Mouse (Mus musculus) stomach, embryonic 15.5 days (tissue): ENCODE measurements at regions not wholly inside any gene's neighbourhood (a gene's known extent, or its start where the extent isn't known, plus 50 kb on each side); places are given as distances from the start of the nearest gene placed in this dataset.
"Not testable (repeated sequence)": the region's sequence is repeated elsewhere in the genome, so short reads cannot be mapped to it uniquely, and the experiment has no call there.

Experiments
- ATAC-seq: fragments of 200-750 bp; cut with Nextera tagmentation; 2 replicates; pipeline ENCODE4 v1.8.0; 2017; ENCODE audit warnings: low read depth, moderate number of reproducible peaks, moderate TSS enrichment; ENCODE audit not compliant: insufficient read depth, low FRiP score
- H3K27ac ChIP-seq: fragments of 300-500 bp; sonication (generic); 2 replicates; pipeline ENCODE4 v1.5.1; 2015; ENCODE audit warnings: mild to moderate bottlenecking, inconsistent platforms
- H3K27me3 ChIP-seq: fragments of 300-500 bp; sonication (generic); replicated peaks from 2 replicates; pipeline ENCODE4 v1.6.1; 2015; ENCODE audit warnings: inconsistent platforms
- H3K36me3 ChIP-seq: fragments of 300-500 bp; sonication (generic); 2 replicates; pipeline ENCODE4 v1.6.1; 2015; ENCODE audit warnings: inconsistent platforms
- H3K4me1 ChIP-seq: fragments of 300-500 bp; sonication (generic); 2 replicates; pipeline ENCODE4 v1.6.1; 2015; ENCODE audit warnings: inconsistent platforms
- H3K4me2 ChIP-seq: fragments of 300-500 bp; sonication (generic); 2 replicates; pipeline ENCODE4 v1.6.1; 2015; ENCODE audit warnings: mild to moderate bottlenecking, inconsistent platforms
- H3K4me3 ChIP-seq: fragments of 300-500 bp; sonication (generic); replicated peaks from 2 replicates; pipeline ENCODE4 v1.5.1; 2015; ENCODE audit warnings: inconsistent platforms
- H3K9ac ChIP-seq: fragments of 300-500 bp; sonication (generic); 2 replicates; pipeline ENCODE4 v1.6.1; 2015; ENCODE audit warnings: inconsistent platforms
- H3K9me3 ChIP-seq: fragments of 300-500 bp; sonication (generic); 2 replicates; pipeline ENCODE4 v1.6.1; 2016; ENCODE audit warnings: inconsistent platforms
- WGBS: fragments of 180-500 bp; shearing (Covaris S2); methylation state at CpG from one replicate; pipeline ENCODE4 v1.1.7; 2015; 5-methylcytosine and 5-hydroxymethylcytosine counted together

DNA sequence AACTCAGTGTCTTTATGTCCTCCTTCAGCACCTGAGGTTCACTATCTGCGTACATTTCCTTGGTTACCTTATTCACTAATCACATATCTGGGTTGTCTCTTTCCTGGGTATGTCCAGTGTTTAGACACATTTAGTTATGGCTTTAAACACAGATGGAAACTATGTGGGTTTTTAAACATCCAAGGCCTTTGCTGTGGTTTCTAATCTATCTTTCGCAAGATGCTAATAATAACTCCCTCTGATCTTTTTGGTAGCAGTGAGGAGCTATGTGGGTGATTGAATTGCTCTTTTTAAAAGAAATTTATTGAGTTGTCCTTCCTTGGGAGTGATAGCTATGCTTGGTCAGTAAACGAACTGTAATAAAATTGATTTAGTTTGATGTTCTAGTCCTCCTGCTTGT is 89.7 kb upstream of the Tars start:
- H3K9ac ChIP-seq: no peak overlapping the region
- no peaks in the 10 kb centered on the region for H3K9me3 ChIP-seq
- no peaks in the 10 kb centered on the region for H3K27me3 ChIP-seq
- no peaks in the 10 kb centered on the region for H3K36me3 ChIP-seq
- H3K4me2 ChIP-seq: no peak overlapping the region
- ATAC-seq: no peak
- 58% methylated on average over 3 of the region's 3 CpGs for WGBS
- no peak overlapping the region for H3K27ac ChIP-seq
- no peak overlapping the region for H3K4me3 ChIP-seq
- H3K4me1 ChIP-seq: no peaks in the 10 kb centered on the region

DNA sequence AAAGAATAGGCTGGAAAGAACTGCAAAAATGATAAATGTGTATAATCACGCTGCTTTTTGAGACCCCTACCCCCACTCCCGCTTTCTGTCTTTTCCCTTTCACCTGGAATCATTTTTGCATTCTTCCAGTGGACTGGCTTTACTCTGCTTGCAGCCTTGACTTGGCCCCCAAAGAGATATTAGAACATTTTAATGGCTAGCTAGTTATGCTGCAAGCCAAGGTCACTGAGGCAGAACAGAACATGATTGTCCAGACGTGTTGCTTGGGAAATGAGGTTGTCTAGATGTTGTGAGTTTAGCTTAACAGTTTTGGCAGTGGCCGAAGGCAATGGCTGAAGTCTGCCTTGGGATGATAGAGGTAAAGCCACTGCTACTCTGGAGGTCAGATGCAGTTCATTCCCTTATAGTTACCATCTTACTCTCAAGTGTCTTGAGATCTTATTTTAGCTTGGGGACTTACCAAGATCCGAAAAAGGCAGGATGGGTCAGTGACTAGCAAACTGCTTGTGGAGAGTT is 87.9 kb upstream of the Tars start:
- no peaks in the 10 kb centered on the region for H3K9me3 ChIP-seq
- no peak overlapping the region for H3K27ac ChIP-seq
- ATAC-seq: no peak
- H3K4me3 ChIP-seq: no peak overlapping the region
- H3K4me1 ChIP-seq: no peaks in the 10 kb centered on the region
- H3K4me2 ChIP-seq: no peak overlapping the region
- H3K36me3 ChIP-seq: no peaks in the 10 kb centered on the region
- 70% methylated on average over 5 of the region's 5 CpGs for WGBS
- H3K27me3 ChIP-seq: no peaks in the 10 kb centered on the region
- no peak overlapping the region for H3K9ac ChIP-seq

DNA sequence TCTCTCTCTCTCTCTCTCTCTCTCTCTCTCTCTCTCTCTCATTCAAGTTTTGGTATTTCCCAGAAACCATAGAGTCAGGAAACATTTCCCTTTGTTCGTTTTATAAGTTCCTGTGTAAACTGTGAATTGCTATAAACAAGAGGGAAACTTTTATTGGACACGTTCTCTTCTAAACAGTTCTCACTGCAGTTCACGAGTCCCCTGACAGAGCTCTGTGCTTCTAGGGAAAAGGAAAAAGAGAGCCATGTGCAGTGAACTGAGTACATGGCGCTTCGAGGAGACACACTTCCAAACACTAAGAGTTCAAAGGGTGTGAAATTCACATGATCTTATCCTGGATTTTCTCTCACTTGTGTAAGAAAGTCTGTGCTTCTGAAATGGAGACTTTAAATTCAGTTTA is 84.5 kb upstream of the Tars start:
- Histone ChIP-seq H3K9me3 (no peaks in the 10 kb centered on the region), H3K27ac (no peak overlapping the region), H3K9ac (no peak overlapping the region), H3K4me1 (no peaks in the 10 kb centered on the region), H3K27me3 (no peaks in the 10 kb centered on the region), H3K36me3 (no peaks in the 10 kb centered on the region), H3K4me2 (no peak overlapping the region), H3K4me3 (no peak overlapping the region)
- 53% methylated on average over 5 of the region's 5 CpGs for WGBS
- no peak for ATAC-seq

DNA sequence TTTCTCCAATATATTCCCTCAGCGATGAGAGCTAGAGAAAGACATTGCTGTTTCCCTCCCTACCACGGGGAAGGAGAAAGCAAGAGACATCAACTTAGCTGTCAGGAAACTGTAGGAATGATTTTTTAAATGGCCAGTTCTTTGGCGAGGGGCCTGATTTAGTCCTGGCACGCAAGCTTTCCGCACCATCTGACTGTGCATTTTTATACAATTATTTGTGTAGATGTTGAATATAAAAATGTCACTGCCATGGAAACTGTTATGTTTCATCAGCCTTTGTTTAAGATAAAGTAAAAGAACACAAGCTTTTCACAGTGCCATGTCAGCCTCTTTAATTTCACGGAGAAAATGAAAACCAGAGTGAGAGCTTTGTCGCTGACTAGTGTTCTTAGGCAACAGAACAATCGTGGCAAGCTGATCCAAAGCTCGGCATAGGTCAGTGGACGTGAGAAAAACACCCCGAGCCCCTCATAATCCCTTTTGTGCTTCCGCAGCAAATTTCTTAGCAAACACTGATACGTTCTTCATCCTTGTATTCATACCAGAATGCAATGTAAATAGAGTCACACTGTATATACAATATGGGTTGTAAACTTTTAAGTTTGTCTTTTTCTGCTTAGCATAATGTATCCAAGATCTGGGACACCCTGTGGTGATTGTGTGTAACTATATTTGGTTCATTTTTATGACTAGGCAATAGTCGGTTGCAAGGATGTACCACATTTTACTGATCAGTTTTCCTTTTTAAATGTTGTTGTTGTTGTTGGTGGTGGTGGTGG is 79.9 kb upstream of the Tars start:
- no peak for ATAC-seq
- no peak overlapping the region for H3K4me2 ChIP-seq

DNA sequence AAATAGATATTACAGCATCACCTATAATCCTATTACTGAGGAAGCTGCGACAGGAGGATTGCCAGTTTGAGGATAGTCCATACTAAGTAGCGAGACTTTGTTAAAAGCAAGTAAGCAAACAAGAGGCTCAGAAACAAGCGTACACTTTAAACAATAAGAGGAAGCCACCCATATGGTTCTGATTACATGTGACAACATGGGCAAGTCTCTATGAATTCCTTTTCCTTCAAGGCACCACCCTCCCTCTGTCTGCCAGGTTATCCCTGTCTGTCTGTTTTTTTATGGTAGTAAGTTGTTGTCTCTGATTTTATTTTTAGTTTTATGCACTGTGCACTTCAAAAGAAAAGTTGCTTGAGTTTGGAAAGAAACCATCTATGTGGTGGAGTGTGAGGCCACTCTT is 76.8 kb upstream of the Tars start:
- WGBS: 74% methylated on average over 3 of the region's 3 CpGs
- no peak for ATAC-seq
- Histone ChIP-seq H3K9ac (no peak overlapping the region), H3K36me3 (no peaks in the 10 kb centered on the region), H3K9me3 (no peaks in the 10 kb centered on the region), H3K4me3 (no peak overlapping the region), H3K27me3 (no peaks in the 10 kb centered on the region), H3K4me1 (no peaks in the 10 kb centered on the region), H3K4me2 (no peak overlapping the region), H3K27ac (no peak overlapping the region)

More for the DNA sequence above, 79.9 kb upstream of the Tars start:
- no peaks in the 10 kb centered on the region for H3K4me1 ChIP-seq
- WGBS: 67% methylated on average over 14 of the region's 14 CpGs
- H3K9ac ChIP-seq: no peak overlapping the region
- no peaks in the 10 kb centered on the region for H3K27me3 ChIP-seq
- no peak overlapping the region for H3K4me3 ChIP-seq
- H3K9me3 ChIP-seq: no peaks in the 10 kb centered on the region
- no peak overlapping the region for H3K27ac ChIP-seq
- no peaks in the 10 kb centered on the region for H3K36me3 ChIP-seq

DNA sequence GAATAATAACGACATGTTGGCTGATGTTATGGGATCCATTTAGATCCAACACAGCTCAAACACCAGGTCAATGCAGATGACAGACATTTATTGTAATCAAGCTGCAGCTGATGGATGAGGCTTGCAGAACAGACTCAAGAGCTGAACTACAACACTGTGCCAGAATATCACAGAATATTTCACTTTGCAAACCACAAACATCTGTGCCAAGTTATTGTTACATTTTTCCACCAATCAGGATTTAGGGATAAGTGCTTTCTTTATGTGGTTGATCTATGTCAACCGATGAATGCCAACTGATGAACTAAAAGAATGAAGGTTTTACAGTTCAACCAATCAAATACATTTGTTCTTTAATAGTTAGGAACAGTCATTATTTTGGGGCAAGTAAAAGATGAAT is 63.9 kb upstream of the Tars start:
- Histone ChIP-seq H3K27me3 (no peaks in the 10 kb centered on the region), H3K27ac (no peak overlapping the region), H3K9me3 (no peaks in the 10 kb centered on the region), H3K9ac (no peak overlapping the region), H3K4me1 (no peaks in the 10 kb centered on the region), H3K4me3 (no peak overlapping the region), H3K4me2 (no peak overlapping the region), H3K36me3 (no peaks in the 10 kb centered on the region)
- WGBS: 79% methylated on average over 2 of the region's 2 CpGs
- no peak for ATAC-seq

DNA sequence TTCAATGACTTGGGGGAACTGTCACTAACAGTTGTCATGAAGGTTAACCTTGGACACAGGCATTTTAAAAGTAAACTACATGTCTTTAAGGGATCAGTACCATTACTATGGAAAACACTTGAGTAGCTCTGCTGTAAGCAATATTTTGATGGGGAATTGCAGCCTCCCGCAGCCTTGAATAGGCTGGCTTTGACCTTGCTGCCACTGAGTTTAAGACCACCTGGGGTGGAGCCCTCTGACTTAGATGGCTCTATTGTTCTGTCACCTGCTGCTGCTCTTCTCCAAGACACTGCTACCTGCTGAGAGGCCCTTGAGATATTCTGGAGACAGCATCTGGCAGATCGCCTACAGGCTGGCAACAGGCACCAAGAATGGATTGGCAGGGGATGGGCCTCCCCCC is 62.1 kb upstream of the Tars start:
- 81% methylated on average over 2 of the region's 2 CpGs for WGBS
- H3K4me1 ChIP-seq, H3K27me3 ChIP-seq, ATAC-seq, H3K27ac ChIP-seq, H3K9me3 ChIP-seq, H3K36me3 ChIP-seq, H3K4me3 ChIP-seq, H3K9ac ChIP-seq, H3K4me2 ChIP-seq: not testable (repeated sequence)

DNA sequence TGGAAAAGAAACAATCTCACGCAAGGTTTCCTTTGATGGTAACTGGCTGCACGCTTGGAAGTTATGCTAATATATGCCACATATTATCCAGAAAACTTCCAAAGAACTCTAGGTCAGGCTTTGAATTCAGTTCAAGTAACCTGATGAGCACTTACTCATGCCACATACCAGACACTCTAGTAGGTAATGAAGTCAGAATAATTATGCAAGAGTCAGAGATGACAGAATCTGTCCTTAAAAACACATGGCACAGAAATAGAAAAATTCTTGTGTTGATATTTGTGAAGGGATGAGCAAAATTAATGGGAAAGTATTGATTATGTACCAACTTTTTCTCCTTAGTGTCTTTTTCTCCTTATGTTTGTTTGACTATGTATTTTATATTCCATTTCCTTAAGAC is 59.8 kb upstream of the Tars start:
- 98% methylated on average over 2 of the region's 2 CpGs for WGBS
- Histone ChIP-seq H3K9me3 (no peaks in the 10 kb centered on the region), H3K27ac (no peak overlapping the region), H3K36me3 (no peaks in the 10 kb centered on the region), H3K4me2 (no peak overlapping the region), H3K9ac (no peak overlapping the region), H3K4me3 (no peak overlapping the region), H3K27me3 (no peaks in the 10 kb centered on the region), H3K4me1 (no peaks in the 10 kb centered on the region)
- ATAC-seq: no peak

DNA sequence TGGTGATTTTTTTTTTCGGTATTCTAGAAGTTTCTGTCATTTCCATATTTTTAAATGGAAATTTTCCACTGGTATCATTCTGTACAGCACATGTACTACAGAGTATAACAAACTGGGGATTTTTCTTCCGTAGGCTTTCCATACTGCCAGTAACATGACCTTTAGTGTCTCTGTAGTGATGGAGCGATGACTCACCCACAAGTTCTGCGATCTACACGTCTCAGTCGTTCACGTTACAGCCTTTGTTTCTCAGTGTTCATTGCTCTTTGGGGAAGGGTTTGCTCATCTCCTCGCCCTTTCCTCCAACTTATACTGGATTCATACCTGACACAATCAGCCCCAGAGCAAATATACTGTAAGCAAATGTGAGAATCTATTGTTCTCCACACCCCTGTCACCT is 57.8 kb upstream of the Tars start:
- no peak overlapping the region for H3K27ac ChIP-seq
- H3K4me1 ChIP-seq: no peaks in the 10 kb centered on the region
- H3K4me2 ChIP-seq: no peak overlapping the region
- WGBS: 71% methylated on average over 8 of the region's 8 CpGs
- ATAC-seq: no peak
- H3K36me3 ChIP-seq: no peaks in the 10 kb centered on the region
- no peaks in the 10 kb centered on the region for H3K9me3 ChIP-seq
- H3K27me3 ChIP-seq: no peaks in the 10 kb centered on the region
- H3K4me3 ChIP-seq: no peak overlapping the region
- H3K9ac ChIP-seq: no peak overlapping the region

DNA sequence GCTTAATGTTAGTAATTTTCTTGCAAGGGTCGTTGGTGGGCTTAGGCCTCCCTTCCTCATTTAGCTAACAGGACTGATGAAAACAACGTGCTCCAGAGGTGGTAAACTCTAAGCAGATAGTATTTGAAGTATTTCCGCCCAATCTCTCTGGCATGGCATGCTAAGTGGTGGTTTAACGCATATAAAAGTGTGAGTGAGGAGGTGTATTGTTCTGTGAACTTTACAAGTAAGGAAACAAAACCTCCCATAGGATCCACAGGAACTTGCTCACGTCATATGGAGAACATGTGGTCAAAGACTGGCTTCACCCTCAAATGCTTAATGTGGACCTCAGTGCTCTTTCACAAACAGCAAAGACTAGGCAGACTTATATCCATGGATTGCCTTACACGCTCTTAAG is 56.5 kb upstream of the Tars start:
- no peaks in the 10 kb centered on the region for H3K4me1 ChIP-seq
- 70% methylated on average over 6 of the region's 6 CpGs for WGBS

DNA sequence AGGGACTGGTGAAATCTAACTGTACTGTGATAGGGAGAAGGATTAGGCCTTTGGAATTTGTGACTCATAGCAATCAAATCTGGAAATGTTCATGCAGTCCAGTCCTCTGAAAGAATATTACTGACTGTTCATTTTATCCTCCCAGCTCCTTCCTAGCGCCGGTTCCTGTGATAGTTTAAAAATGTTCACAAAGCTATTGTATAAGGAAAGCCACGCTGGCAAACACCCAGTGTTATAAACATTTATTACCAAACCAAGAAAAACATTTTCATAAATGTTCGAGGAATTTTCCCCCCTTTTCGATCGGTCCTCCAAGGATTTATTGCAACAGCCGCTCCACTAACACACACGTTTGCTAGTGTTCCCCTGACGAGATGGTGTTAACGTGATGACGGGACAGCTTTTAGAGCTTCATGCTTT is 55.9 kb upstream of the Tars start:
- 51% methylated on average over 11 of the region's 11 CpGs for WGBS
- Histone ChIP-seq H3K4me1 (no peaks in the 10 kb centered on the region), H3K9ac (no peak overlapping the region), H3K27me3 (no peaks in the 10 kb centered on the region), H3K4me2 (no peak overlapping the region; the same call in 1 of the 2 replicates), H3K4me3 (no peak overlapping the region), H3K9me3 (no peaks in the 10 kb centered on the region), H3K36me3 (no peaks in the 10 kb centered on the region), H3K27ac (peak overlapping the region; percentile 40; the same call in 1 of the 2 replicates)
- no peak for ATAC-seq

More for the DNA sequence above, 56.5 kb upstream of the Tars start:
- Histone ChIP-seq H3K4me2 (no peak overlapping the region), H3K27ac (no peak overlapping the region), H3K9ac (no peak overlapping the region), H3K9me3 (no peaks in the 10 kb centered on the region), H3K36me3 (no peaks in the 10 kb centered on the region), H3K27me3 (no peaks in the 10 kb centered on the region), H3K4me3 (no peak overlapping the region)
- ATAC-seq: no peak

DNA sequence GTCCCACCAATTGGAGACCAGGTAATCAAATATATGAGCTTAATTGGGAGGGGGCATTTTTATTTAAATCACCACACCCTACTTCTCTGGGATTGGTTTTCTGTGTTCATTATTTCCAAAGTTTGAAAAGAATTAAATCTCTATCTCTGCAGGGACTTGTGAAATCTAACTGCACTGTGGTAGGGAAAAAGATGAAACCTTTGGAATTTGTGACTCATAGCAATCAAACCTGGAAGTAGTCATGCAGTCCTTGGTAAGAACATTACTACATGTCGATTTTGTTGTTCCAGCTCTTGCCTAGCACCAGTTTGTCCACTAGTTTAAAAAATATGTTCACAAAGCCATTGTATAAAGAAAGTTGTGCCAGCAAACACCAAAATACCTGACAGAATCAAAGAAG is 54.5 kb upstream of the Tars start:
- no peak for ATAC-seq
- no peak overlapping the region for H3K4me3 ChIP-seq
- no peaks in the 10 kb centered on the region for H3K36me3 ChIP-seq
- no peaks in the 10 kb centered on the region for H3K4me1 ChIP-seq
- H3K27me3 ChIP-seq: no peaks in the 10 kb centered on the region
- H3K4me2 ChIP-seq: no peak overlapping the region
- 85% methylated on average over 1 of the region's 1 CpGs for WGBS
- H3K9ac ChIP-seq: no peak overlapping the region
- no peaks in the 10 kb centered on the region for H3K9me3 ChIP-seq
- no peak overlapping the region for H3K27ac ChIP-seq

DNA sequence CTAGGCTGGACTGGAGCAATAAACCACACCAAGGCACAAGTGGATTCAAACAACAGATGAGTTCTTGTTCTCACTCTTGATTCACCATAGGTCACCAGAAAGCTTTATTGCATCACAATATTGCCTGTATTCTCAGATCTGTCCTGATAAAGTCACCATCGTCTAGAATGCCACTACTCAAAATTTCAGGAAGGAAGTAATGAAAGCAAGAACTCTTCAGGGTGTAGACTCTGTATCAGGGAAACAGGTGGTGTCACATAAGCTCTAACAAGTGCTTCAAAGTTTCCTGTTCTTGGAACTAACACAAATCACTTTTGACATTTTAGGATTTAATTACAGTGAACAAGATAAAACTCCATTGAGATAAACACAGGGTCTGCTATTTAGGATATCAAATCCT is 52.2 kb upstream of the Tars start:
- ATAC-seq: no peak
- no peaks in the 10 kb centered on the region for H3K27me3 ChIP-seq
- H3K9ac ChIP-seq: no peak overlapping the region
- no peak overlapping the region for H3K27ac ChIP-seq
- WGBS: 73% methylated on average over 1 of the region's 1 CpGs
- H3K36me3 ChIP-seq: no peaks in the 10 kb centered on the region
- H3K4me2 ChIP-seq: no peak overlapping the region
- no peaks in the 10 kb centered on the region for H3K9me3 ChIP-seq
- no peaks in the 10 kb centered on the region for H3K4me1 ChIP-seq
- H3K4me3 ChIP-seq: no peak overlapping the region
